ENCODE assay signal across 18 mouse cellular contexts in genomic region chrX:82741478-82741877, GRCm38 (mm10).
DNase-seq lines count a peak whose midpoint lies in the region; ATAC-seq lines count a peak whose summit lies in the region.
"Had no signal": no experiment of that assay in that cellular context is flagged by ENCODE, and none has a peak within 500 bp of the region (broad histone marks: within the 10 kb centered on the region; RNA-seq: fewer than 3 reads in every experiment).

No protein-coding gene starts in this region.

- H3K4me3 ChIP-seq in midbrain, embryonic 12.5 days, result no peak overlapping the region
- no peak overlapping the region for H3K4me3 ChIP-seq in midbrain, embryonic 10.5 days
- no peak overlapping the region for H3K4me3 ChIP-seq in midbrain, embryonic 14.5 days (replicated peaks; ENCODE audit: low read depth, low read length)
- H3K4me3 ChIP-seq: embryonic facial prominence, embryonic 12.5 days; gastrocnemius, adult 2 months; heart, embryonic 12.5 days; hindbrain, embryonic 10.5 days; hindbrain, embryonic 15.5 days had no signal

- no peak overlapping the region for H3K9ac ChIP-seq in midbrain, embryonic 12.5 days (replicated peaks)
- H3K9ac ChIP-seq in midbrain, embryonic 14.5 days (replicated peaks; ENCODE audit: low read length), result no peak overlapping the region
- H3K9ac ChIP-seq: embryonic facial prominence, embryonic 12.5 days; heart, embryonic 12.5 days; hindbrain, embryonic 15.5 days had no signal

- no peak overlapping the region for H3K27ac ChIP-seq in midbrain, embryonic 12.5 days (replicated peaks)
- no peak overlapping the region for H3K27ac ChIP-seq in midbrain, embryonic 10.5 days (replicated peaks)
- H3K27ac ChIP-seq in midbrain, embryonic 14.5 days (replicated peaks; ENCODE audit: low read depth, low read length), result no peak overlapping the region
- H3K27ac ChIP-seq: embryonic facial prominence, embryonic 12.5 days; gastrocnemius, adult 2 months; hindbrain, embryonic 10.5 days; hindbrain, embryonic 15.5 days had no signal

- no peaks in the 10 kb centered on the region for H3K36me3 ChIP-seq in midbrain, embryonic 12.5 days
- H3K36me3 ChIP-seq in midbrain, embryonic 10.5 days, result no peaks in the 10 kb centered on the region
- H3K36me3 ChIP-seq in midbrain, embryonic 14.5 days (ENCODE audit: control insufficient read depth, insufficient read depth, low read length), result no peaks in the 10 kb centered on the region
- H3K36me3 ChIP-seq: embryonic facial prominence, embryonic 12.5 days; heart, embryonic 12.5 days; hindbrain, embryonic 10.5 days; hindbrain, embryonic 15.5 days had no signal

- H3K9me3 ChIP-seq in midbrain, embryonic 12.5 days, result no peaks in the 10 kb centered on the region
- no peaks in the 10 kb centered on the region for H3K9me3 ChIP-seq in midbrain, embryonic 10.5 days (replicated peaks)
- H3K9me3 ChIP-seq in midbrain, embryonic 14.5 days (ENCODE audit: control insufficient read depth, low read length), result no peaks in the 10 kb centered on the region
- H3K9me3 ChIP-seq: embryonic facial prominence, embryonic 12.5 days; heart, embryonic 12.5 days; hindbrain, embryonic 10.5 days; hindbrain, embryonic 15.5 days had no signal

- peak; percentile 70 for ATAC-seq in midbrain, embryonic 12.5 days (ENCODE audit: low FRiP score, low read depth)
- peak; percentile 55; the same call in 1 of the 2 replicates for ATAC-seq in midbrain, embryonic 14.5 days (ENCODE audit: low FRiP score, low TSS enrichment)
- ATAC-seq: forebrain, embryonic 14.5 days had no signal

- no peak for DNase-seq in midbrain, embryonic 10.5 days (ENCODE audit: low spot score)
- peak; percentile 32 for DNase-seq in R1 (ENCODE audit: low read depth, low spot score)
- peak; percentile 41 for DNase-seq in midbrain, embryonic 14.5 days
- no peak for DNase-seq in yolk sac, embryonic 10.5 days (ENCODE audit: low spot score)
- DNase-seq in embryo, embryonic 10 days (ENCODE audit: low spot score), result no peak
- DNase-seq: adrenal gland, adult 2 months; adrenal gland, postnatal 25 days; cerebellum, adult 2 months; cerebellum, postnatal 10 days; embryo, embryonic 11 days; gastrocnemius, adult 2 months; gastrocnemius, postnatal 25 days had no signal

- H3K4me2 ChIP-seq in midbrain, embryonic 12.5 days (replicated peaks), result no peak overlapping the region
- H3K4me2 ChIP-seq in midbrain, embryonic 14.5 days (ENCODE audit: low read length), result no peak overlapping the region
- H3K4me2 ChIP-seq: embryonic facial prominence, embryonic 12.5 days; heart, embryonic 12.5 days; hindbrain, embryonic 15.5 days had no signal

- no peaks in the 10 kb centered on the region for H3K27me3 ChIP-seq in midbrain, embryonic 12.5 days
- H3K27me3 ChIP-seq in midbrain, embryonic 10.5 days (ENCODE audit: low read depth, poor library complexity, severe bottlenecking), result no peaks in the 10 kb centered on the region
- no peaks in the 10 kb centered on the region for H3K27me3 ChIP-seq in midbrain, embryonic 14.5 days (ENCODE audit: control insufficient read depth, insufficient read depth, low read length)
- H3K27me3 ChIP-seq: embryonic facial prominence, embryonic 12.5 days; heart, embryonic 12.5 days; hindbrain, embryonic 15.5 days had no signal

- H3K4me1 ChIP-seq in midbrain, embryonic 12.5 days, result no peaks in the 10 kb centered on the region
- H3K4me1 ChIP-seq in midbrain, embryonic 10.5 days, result no peaks in the 10 kb centered on the region
- H3K4me1 ChIP-seq in midbrain, embryonic 14.5 days (ENCODE audit: control insufficient read depth, insufficient read depth, low read length), result no peaks in the 10 kb centered on the region
- H3K4me1 ChIP-seq: embryonic facial prominence, embryonic 12.5 days; heart, embryonic 12.5 days; hindbrain, embryonic 10.5 days; hindbrain, embryonic 15.5 days had no signal

Comparison
In these comparisons a context has a peak if more than half of its experiments do, and no peak if none do; other contexts are left out.
1. DNase-seq: peak in R1 (single experiment) and midbrain, embryonic 14.5 days (single experiment); none in midbrain, embryonic 10.5 days (single experiment), yolk sac, embryonic 10.5 days (single experiment) and embryo, embryonic 10 days (single experiment).